Mouse (Mus musculus): ENCODE data around the gene Zar1l.
"Not testable (repeated sequence)": the region's sequence is repeated elsewhere in the genome, so short reads cannot be mapped to it uniquely, and the experiment has no call there.

Zar1l gene

DNA sequence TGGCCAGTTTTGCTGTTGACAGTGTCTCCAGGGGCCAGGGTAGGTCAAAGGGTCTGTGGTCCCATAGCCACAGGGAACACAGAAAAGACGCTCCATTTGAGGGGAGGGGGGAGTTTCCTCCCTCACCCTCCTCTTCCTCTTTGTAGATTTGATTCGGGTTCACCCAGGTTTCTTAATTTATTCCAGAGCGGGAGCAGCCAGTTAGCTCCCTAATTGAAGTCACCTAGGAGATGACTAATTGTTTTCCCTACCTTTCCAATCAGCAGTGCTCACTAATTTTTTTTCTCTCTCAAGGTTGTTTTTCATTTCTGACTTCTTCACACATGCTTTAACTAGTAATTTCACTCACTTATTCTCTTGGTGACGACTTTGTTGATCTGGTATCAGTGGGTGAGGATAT is at the start of gene Zar1l:
Gene Zar1l (minus strand): TSS at position 101 of the 400 bp plus-strand sequence.
- no peak for DNase-seq

- DNase-seq: no peak
Observed at GRCm38 (mm10) chr5:150566971-150567370, 49.0 kb upstream of the Zar1l start.

DNA sequence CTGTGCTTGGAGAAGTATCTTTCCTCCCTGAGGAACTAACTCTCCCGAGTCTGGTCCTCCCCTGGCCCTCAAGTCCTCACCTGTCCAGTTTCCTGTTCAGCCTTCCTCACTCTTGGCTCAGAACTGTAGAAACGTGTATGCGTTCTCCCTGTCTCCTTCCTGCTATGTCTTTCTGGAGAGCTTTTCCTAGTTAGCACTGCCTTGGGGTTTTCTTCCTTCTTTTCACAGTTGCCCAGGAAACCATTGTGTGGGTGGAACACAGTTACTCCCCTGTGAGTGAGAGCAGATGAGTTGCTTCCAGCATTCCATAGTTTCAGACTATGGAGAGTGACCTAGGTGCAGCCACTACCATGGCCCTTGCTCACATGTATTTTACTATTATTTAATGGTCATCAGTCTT is 48.3 kb upstream of the Zar1l start:
- no peak for DNase-seq

GRCm38 (mm10) chr5:150564426-150564825 is 46.5 kb upstream of the Zar1l start:
- peak; percentile 2 for DNase-seq

- peak; percentile 2 for DNase-seq
Observed at GRCm38 (mm10) chr5:150561783-150562182, 43.8 kb upstream of the Zar1l start.

DNA sequence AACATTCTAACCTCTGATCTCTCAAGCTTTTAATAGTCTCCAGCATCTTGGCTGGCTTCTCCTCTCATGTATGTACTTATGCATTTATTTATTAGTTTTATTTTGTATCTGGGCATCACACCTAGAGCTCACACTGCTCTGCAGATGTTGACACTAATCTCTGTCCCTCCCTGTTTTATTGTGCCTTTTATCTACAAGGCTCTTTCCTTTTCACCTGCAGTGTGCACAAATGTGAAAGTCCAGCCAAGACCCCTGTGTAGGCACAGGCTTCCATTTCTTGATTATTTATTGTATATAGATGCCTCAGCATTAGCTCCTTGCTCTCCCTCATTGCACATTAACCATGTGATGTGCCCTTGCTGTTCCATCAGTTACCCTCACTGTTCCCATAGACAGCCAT is 43.4 kb upstream of the Zar1l start:
- no peak for DNase-seq

DNA sequence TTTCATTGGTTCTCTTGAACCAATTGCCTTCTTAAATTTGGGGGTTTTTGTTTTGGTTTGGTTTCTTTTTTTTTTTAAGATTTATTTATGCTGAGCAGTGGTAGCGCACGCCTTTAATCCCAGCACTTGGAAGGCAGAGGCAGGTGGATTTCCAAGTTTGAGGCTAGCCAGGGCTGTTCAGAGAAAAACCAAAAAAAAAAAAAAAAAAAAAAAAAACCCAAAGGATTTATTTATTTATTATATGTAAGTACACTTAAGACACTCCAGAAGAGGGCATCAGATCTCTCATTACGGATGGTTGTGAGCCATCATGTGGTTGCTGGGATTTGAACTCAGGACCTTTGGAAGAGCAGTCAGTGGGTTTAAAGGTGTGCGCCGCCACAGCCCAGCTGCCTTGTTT is 42.9 kb upstream of the Zar1l start:
- no peak for DNase-seq

- DNase-seq: no peak
Observed at GRCm38 (mm10) chr5:150559519-150560103, 41.6 kb upstream of the Zar1l start.

DNA sequence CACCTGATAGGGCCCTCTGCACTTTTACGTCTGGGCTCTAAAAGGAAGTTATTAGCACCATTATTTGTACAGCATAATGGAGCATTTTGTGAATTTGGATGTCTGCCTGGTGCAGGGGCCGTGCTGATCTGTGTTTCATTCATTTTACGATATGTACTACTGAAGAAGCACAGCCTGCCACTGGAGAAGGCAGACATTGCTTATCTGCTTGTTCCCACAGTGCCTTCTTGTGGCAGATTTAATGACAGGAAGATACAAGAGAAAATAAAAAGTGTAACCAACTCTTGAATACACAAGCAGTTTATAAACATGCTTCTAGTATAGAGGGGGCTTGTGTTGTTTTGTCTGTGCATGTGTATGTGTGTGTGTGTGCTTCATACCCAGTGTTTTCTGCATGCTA is 33.7 kb upstream of the Zar1l start:
- no peak for DNase-seq

DNA sequence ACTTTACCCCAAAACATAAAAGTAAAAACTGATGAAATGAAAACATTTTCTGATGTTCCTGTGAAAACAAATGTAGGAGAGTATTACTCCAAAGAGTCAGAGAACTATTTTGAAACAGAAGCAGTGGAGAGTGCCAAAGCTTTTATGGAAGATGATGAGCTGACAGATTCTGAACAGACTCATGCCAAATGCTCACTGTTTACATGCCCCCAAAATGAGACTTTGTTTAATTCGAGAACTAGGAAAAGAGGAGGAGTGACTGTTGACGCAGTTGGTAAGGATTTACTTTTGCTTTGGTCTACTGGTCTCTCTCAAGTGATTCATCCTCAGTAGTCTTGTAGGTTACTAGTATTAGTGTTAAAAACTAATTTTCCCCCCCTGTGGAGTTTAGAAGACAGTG is 25.2 kb upstream of the Zar1l start:
- no peak for DNase-seq

GRCm38 (mm10) chr5:150541302-150541701 is 23.3 kb upstream of the Zar1l start:
- no peak for DNase-seq

GRCm38 (mm10) chr5:150525239-150525638 is 7.3 kb upstream of the Zar1l start:
- DNase-seq: no peak

DNA sequence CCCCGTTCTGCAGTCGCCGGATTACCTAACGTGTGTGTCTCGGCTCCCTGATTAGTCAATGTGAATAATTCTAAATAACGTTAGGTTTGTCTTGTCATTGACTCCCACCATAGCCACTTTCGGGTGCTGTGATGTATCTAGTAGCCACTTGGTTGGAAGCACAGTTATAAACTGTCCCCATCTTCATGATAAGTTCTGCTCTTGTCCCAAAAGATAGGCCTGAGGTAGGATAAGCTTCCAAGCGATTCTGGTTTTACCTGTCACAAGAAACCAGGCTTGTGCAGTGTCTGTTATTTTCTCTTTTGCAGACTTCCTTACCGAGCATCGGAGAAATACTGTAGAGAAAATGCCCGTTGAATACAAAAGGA is 4.9 kb upstream of the Zar1l start:
- DNase-seq: no peak

DNA sequence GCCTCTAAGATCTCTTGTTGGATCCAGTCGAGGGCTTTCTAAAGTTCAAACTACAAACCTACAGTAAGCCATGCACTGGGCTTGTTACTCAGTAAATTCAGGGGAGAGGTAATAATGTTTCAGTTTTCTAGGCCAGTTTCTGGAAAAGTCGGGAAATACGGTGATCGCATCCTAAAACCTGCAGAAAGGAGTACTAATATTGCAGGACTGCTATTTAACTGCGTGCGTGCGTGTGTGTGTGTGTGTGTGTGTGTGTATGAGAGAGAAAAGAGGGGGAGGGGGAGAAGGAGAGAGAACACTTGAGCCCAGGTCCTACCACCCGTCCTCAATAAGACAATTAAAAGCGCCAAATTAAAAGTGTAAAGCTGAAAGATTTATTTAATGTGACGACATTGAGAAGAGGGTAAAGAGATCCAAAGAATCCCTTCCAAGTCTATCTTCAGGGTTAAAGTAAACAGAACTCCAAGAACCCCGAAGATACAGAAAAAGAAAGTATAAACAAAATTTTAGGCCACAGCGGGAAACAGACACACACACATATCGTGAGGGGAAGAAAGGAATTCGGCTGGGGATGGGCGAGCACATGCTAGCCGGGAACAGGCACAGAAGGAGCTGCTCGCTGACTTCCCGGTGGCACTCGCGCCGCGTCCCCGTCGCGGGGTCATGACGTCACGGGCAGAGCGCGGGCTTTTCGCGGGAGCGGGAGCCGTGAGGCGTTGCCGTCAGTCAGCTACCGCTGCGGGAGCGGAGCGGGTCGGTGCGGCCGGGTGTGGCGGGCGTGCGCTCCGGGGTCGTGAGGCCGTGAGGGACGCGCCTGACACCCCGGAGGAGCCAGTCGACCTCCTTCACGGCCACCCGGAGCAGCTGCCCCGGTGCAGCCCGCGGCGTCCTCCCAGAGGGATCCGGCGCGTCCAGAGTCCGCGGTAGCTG is 4.2 kb upstream of the Zar1l start, which contains the start of gene Brca2:
Gene Brca2 (plus strand): TSS at position 694 of the 930 bp plus-strand sequence.
- DNase-seq: peak; percentile 97

- no peak for DNase-seq
Observed at GRCm38 (mm10) chr5:150519551-150519950, 1.6 kb upstream of the Zar1l start.

DNA sequence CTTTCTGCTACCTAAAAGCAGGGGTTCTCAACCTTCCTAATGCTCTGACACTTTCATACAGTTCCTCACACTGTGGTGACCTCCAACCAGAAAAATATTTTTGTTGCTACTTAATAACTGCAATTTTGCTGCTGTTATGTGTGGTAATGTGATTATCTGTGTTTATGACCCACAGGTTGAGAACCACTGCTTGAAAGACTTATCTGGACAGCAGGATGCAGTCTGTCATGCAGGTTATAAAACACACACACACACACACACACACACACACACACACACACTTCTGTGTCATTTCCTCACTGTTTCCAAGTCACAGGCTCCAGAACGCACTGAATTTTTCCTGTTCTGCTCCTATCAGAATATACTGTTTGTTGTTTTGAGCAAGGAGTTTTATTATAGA is 3.9 kb downstream of the Zar1l start:
- no peak for DNase-seq

- no peak for DNase-seq
Observed at GRCm38 (mm10) chr5:150513264-150513663, 4.7 kb downstream of the Zar1l start.

- DNase-seq: no peak
Observed at GRCm38 (mm10) chr5:150510451-150511225, 7.3 kb downstream of the Zar1l start.

- peak; percentile 66 for DNase-seq
Observed at GRCm38 (mm10) chr5:150495792-150496191, 22.2 kb downstream of the Zar1l start.

- not testable (repeated sequence) for DNase-seq
Observed at GRCm38 (mm10) chr5:150491573-150492173, 26.3 kb downstream of the Zar1l start.

DNA sequence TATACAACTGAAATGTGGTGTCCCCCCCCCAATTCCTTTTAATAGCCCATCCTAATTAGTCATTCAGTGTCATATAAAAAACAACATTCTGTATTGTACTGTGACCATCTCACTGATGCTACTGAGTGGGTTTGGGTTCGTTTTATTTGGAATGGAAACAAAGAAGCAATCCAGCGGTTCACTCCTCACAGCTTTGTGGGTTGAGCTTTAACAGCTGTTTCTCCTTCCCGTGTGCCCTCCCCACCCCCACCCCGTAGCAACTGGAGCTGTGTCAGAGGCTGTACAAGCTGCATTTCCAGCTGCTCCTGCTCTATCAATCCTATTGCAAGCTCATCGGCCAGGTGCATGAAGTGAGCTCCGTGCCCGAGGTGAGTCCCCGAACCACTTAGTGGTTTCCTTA is 27.1 kb downstream of the Zar1l start:
- no peak for DNase-seq

GRCm38 (mm10) chr5:150490285-150490684 is 27.7 kb downstream of the Zar1l start:
- DNase-seq: no peak

DNA sequence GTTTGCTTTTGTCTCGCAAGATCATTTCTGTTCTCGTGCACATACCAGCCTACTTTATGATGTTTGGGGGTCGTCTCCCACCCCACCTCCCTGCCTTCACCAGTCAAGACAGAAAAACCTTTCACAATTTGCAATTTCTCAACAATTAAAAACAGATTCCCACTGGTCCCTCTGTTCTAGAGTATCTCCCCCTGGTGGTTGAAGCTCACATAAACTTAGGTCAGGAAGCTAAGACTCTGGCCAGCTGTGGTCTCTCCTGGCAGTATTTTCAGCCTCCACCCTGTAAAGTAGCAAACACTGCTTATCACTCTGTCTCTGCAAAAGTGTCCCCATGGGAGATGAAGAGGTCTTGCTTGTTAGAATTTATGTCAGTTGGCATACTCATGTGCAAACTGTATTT is 32.8 kb downstream of the Zar1l start:
- peak; percentile 25 for DNase-seq
